ENCODE assay signal across 8 mouse cellular contexts in genomic region chr4:133240490-133240921, GRCm38 (mm10). TPM values are rescaled to one million over a fixed set of nuclear protein-coding genes. Genes with fewer than 3 reads are reported as not detected.
A peak's percentile ranks its signal among the peaks of the same experiment; 100 is the strongest.
DNase-seq lines count a peak whose midpoint lies in the region; ATAC-seq lines count a peak whose summit lies in the region.

Gene Map3k6, plus strand, starts transcription at chr4:133240818.

- H3K4me2 ChIP-seq in embryonic facial prominence, embryonic 11.5 days (ENCODE audit: low read depth, low read length): peak within 1 kb of the TSS; percentile 94
- H3K4me2 ChIP-seq in kidney, embryonic 14.5 days (replicated peaks; ENCODE audit: low read depth, low read length): peak within 1 kb of the TSS; percentile 93

- peaks cover 7% of the 10 kb centered on the region for H3K27me3 ChIP-seq in embryonic facial prominence, embryonic 11.5 days (ENCODE audit: control insufficient read depth, insufficient read depth, low read length)
- H3K27me3 ChIP-seq in kidney, embryonic 14.5 days (ENCODE audit: control insufficient read depth, insufficient read depth, low read length): peaks cover 4% of the 10 kb centered on the region; the same call in 1 of the 2 replicates

- peak; percentile 42 for ATAC-seq in embryonic facial prominence, embryonic 11.5 days (replicated peaks; ENCODE audit: insufficient number of reproducible peaks, low FRiP score, low TSS enrichment, low read depth)
- peak; percentile 25; the same call in 1 of the 2 replicates for ATAC-seq in kidney, embryonic 14.5 days (ENCODE audit: low FRiP score, low TSS enrichment)
- no peak for ATAC-seq in inflammation-experienced regulatory T-cells, adult 6 months

- H3K36me3 ChIP-seq in embryonic facial prominence, embryonic 11.5 days (replicated peaks; ENCODE audit: control insufficient read depth, insufficient read depth, low read depth, low read length): no peaks in the 10 kb centered on the region
- no peaks in the 10 kb centered on the region for H3K36me3 ChIP-seq in kidney, embryonic 14.5 days (ENCODE audit: control insufficient read depth, insufficient read depth, low read length)

- peak within 1 kb of the TSS; percentile 53 for H3K4me3 ChIP-seq in embryonic facial prominence, embryonic 11.5 days (ENCODE audit: low read depth, low read length)
- H3K4me3 ChIP-seq in kidney, embryonic 14.5 days (ENCODE audit: low read length): peak within 1 kb of the TSS; percentile 65

- peak within 1 kb of the TSS; percentile 59; the same call in 1 of the 2 replicates for H3K27ac ChIP-seq in embryonic facial prominence, embryonic 11.5 days (replicated peaks; ENCODE audit: low read depth, low read length)
- peak within 1 kb of the TSS; percentile 66 for H3K27ac ChIP-seq in kidney, embryonic 14.5 days (ENCODE audit: low read depth, low read length)

- peaks cover 3% of the 10 kb centered on the region for H3K4me1 ChIP-seq in embryonic facial prominence, embryonic 11.5 days (ENCODE audit: control insufficient read depth, insufficient read depth, low read length)
- peaks cover 2% of the 10 kb centered on the region; the same call in 1 of the 2 replicates for H3K4me1 ChIP-seq in kidney, embryonic 14.5 days (ENCODE audit: control insufficient read depth, insufficient read depth, low read length)

- WGBS in embryonic facial prominence, embryonic 11.5 days: 3% methylated on average over 16 of the region's 16 CpGs
- WGBS in kidney, embryonic 14.5 days: 4% methylated on average over 16 of the region's 16 CpGs

- peak within 1 kb of the TSS; percentile 55 for H3K9ac ChIP-seq in embryonic facial prominence, embryonic 11.5 days (replicated peaks; ENCODE audit: low read length)
- H3K9ac ChIP-seq in kidney, embryonic 14.5 days (ENCODE audit: low read depth, low read length): peak within 1 kb of the TSS; percentile 75

- H3K9me3 ChIP-seq in embryonic facial prominence, embryonic 11.5 days (replicated peaks; ENCODE audit: control insufficient read depth, low read length): no peaks in the 10 kb centered on the region
- H3K9me3 ChIP-seq in kidney, embryonic 14.5 days (ENCODE audit: control insufficient read depth, low read length): no peaks in the 10 kb centered on the region

- DNase-seq in thymus, adult 18-20 months: peak; percentile 40 to 53
- DNase-seq in thymus, postnatal 10 days (ENCODE audit: low spot score in 2 of 2): no peak
- peak; percentile 44 for DNase-seq in embryonic facial prominence, embryonic 11.5 days (ENCODE audit: low spot score)
- peak; percentile 93 to 97 for DNase-seq in heart, adult 9 months (ENCODE audit: low spot score in 2 of 2)
- peak; percentile 93 for DNase-seq in lung, postnatal 10 days
- DNase-seq in retina, postnatal 1 day: peak; percentile 45

RNA-seq across cellular contexts. Expression of gene Map3k6, which starts in this region (rescaled TPM):
- polyA plus RNA-seq in embryonic facial prominence, embryonic 11.5 days (2014; fragmentation: Nextera tagmentation; extraction: Ambion mirVana): 1.8 and 1.9 TPM in 2 replicates
- polyA plus RNA-seq in kidney, embryonic 14.5 days (2014; fragmentation: Nextera tagmentation; extraction: Ambion mirVana): 2.8 and 4.1 TPM in 2 replicates
- polyA plus RNA-seq in inflammation-experienced regulatory T-cells, adult 6 months (2017; shearing (Covaris generic)): under 1 TPM in 1 of 3 experiments, not detected in 2; 0.57 TPM

Comparison
In these comparisons a context has a peak if more than half of its experiments do, and no peak if none do; other contexts are left out.
1. DNase-seq: peak in thymus, adult 18-20 months (2 of 2), embryonic facial prominence, embryonic 11.5 days (single experiment), heart, adult 9 months (2 of 2), lung, postnatal 10 days (single experiment) and retina, postnatal 1 day (single experiment); none in thymus, postnatal 10 days (0 of 2).